Mouse (Mus musculus) heart, adult 8-10 months (tissue): ENCODE results near the gene Scrn2. TPM values are rescaled to one million over a fixed set of nuclear protein-coding genes. Genes with fewer than 3 reads are reported as not detected.
A peak's percentile ranks its signal among the peaks of the same experiment; 100 is the strongest.

Source experiments
- DNase-seq: peaks from one replicate; pipeline ENCODE4 v3.0.0; 2022; ENCODE audit warnings: low spot score
- total RNA-seq, 4 experiments: library from RNA; stranded (reverse); gene quantifications; 2 replicates each; pipeline ENCODE4 v1.2.4; 2022

Scrn2 gene
- total RNA-seq = 10 to 100 TPM; 13.6 to 18.0 (median 15.4) TPM

DNA sequence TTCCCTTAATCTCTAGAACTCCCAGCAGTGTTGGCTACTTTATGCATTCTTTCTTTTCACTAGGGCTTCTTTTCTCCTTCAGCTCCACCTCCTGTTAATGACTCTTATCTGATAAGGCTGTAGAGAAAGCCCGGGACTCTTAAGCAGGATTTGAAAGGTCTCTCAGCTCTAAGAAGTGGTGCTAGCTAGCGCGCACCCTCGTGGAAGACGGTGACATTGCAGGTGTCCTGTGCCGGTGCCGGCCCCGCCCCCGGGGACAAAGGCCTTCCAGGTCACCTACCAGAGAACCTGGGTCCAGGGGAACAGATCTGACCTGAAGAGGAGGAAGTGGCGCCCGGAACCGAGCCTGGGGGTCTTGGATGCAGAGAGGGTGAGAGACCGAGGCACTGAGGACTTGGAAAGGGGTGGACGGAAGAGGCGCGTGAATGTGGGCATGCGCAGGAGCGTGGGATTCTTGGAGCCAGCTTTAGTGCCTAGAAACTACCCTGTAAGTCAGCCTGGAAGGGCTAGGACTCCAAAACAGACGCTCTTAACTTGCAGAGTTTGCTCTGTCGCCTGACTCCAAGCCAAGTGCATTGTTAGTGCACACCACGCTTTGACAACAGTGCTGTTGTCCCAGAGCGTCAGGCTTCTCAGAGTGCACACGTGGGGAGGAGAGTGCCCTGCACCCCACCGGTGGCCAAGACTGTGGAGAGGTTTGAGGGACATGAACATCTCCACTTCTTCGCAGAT lies at the start of gene Scrn2:
Gene Scrn2, plus strand, starts transcription at position 253 of the 732 bp plus-strand sequence.
- DNase-seq = peak; percentile 88

DNA sequence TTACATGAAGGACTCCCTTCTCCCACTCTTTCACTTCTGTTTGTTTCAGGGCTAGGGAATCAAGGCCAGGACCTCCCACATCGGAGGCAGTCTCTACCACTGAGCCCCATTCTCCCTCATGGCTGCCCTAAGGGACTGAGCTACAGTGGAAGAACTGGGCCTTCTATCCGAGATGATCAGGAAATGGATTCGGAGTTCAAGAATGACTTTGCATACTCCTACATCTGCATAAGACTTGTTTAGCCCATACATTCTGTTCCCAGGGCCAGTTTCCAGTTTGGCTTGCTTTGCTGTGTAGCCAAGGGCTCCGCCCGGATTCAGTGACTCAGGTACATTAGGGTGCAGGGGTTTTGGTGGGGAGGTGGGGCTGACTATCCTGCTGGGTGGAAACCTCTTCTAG lies 49.7 kb upstream of the Scrn2 start:
- DNase-seq = no peak

DNA sequence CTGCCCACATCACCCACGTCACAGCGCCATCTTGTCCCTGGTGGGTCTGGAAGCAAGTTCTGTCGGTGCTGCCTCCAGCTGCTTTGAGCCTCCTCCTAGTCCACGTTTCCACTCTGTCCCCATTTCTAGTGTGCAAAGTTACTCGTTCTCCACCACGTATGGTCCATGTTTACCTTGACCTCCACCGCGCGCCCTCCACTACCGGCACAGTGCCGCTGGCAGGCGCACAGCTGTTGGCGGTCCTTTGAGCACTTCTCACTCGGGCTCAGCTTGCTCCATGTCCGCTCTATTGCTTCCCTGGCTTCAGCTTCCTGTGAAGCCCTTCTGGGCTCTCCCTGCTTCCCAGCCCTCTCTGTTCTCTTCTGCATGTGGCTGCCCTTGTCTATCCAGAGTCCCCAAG lies 48.3 kb upstream of the Scrn2 start:
- no peak for DNase-seq

DNA sequence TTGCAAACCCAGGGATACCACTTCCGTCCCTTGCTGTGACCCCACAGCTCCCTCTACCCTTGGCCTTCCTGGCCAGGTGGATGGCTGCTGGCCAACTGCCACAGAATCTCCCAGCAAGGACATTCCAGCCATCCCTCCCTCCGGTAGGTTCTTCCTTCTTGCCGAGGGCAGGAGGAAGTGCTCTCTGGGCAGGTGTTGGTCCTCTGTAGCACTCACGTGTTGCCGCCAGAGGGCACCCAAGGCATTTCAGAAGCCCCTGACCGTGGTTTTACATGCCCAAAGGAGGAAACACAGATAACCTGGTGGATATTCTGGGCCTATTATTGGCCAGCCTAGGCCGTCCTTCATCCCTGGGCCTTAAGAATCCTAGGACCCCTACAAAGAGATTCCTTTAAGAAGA lies 47.4 kb upstream of the Scrn2 start:
- peak; percentile 81 for DNase-seq

DNA sequence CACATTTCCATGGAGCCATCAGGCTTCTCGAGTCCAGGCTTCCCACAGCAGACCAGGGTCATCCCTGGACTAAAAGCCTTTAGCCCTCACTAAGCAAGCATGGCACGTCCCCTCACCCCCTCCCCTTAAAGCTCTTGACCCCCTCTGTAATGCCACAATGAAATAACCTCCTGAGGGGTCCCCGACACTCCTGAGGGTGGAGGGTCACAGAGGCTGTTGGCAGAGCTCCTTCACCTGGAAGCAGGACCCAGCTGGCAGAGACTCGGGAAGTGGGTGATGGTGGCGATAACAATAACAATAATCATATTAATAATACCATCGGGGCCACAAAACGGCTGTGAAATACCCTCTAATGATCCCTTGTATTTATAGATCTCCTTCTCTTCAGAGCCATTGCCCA lies 46.9 kb upstream of the Scrn2 start, which contains the start of gene Sp2:
Gene Sp2, minus strand, starts transcription at position 101 of the 400 bp plus-strand sequence.
- no peak for DNase-seq

DNA sequence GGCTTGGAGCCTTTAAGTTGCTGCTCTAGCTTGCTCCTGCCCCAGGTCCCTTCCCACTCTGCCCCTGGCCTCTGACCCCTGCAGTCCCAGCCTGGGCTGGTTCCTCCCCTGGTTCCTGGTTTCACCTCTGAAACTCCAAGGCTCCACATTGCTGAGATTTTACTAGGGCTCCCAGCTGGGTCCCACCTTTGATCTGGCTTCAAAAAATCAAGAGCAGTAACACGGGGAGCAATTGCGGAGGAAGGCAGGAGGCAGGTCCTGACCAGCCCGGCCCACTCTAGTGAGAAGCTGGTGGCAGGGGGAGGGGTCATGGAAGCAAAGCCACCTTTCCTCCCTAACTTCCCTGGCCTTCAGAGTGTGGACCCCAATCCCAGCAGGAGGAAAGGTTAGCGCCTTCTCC lies 44.8 kb upstream of the Scrn2 start:
- DNase-seq = no peak

DNA sequence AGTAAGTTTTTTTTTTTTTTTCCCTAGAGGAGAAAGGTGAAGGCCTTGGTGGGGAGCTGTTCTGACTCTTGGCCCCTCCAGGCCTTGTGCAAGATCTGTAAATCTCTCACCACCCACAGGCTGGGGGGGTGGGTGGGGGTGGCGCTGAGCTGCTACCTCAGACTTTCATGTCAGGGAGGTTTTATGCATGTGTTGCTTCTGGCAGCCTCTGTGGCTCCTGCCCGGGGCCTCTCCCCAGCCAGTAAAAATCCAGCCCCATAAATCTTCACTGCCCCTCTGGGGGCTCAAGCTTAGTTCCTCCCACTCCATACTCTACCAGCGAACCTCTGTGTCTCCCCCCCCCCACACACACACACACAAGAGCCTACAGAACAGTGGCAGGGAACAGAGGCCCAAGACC lies 43.3 kb upstream of the Scrn2 start:
- DNase-seq = no peak

DNA sequence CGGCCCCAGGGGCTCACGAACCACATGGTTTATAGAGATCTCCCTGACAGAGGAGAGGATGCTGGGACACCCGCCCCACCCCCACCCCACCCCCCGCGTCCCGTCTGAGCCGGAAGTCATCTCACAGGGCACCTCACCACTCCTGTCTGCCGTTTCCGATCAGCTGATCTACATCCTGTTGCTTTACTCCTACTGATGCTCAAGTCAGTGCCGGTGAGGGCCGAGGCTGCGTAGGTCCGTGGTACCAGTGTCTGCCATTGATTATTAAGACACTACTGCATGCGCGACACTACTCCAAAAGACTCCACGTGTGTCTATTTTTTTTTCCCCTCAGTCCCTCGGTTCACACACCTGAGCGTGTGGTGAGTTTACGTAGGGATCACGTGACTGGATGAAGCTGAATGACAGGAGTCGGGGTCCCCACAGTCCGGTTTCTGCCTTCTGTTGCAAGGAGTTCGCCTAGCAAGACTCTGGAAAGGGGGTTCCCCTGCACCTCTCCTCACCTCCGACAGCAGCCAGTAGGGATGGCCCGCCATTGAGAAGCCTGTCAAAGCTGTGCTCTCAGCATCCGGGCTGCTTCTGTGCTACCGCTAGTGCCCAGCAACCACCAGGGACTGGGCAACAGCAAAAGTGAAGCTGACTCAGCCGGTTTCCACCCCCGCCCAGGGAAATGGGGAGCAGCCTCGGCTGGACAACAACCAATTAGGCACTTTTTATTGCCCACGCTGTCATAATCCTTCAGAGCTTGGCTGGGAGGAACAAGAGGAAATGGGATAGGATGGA lies 41.7 kb upstream of the Scrn2 start:
- no peak for DNase-seq

DNA sequence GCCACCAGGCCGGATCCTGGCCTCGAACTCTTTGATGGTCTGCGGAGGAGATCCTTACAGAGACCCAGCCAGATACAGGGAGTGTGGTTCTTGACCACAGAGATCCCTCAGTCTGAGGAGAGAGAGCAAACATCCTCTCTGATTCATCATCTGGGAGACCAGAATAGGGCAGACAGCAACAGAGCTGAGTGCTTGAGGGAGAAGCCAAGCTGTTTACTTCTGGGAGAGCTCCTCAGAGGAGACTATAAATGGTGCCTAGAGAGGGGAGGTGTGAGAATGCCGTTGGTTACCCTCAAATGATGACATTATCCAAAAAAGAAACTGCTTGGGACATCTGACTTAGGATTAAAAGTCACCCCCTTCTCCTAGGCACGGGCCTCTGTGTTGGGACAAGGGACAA lies 38.2 kb upstream of the Scrn2 start:
- DNase-seq = no peak

DNA sequence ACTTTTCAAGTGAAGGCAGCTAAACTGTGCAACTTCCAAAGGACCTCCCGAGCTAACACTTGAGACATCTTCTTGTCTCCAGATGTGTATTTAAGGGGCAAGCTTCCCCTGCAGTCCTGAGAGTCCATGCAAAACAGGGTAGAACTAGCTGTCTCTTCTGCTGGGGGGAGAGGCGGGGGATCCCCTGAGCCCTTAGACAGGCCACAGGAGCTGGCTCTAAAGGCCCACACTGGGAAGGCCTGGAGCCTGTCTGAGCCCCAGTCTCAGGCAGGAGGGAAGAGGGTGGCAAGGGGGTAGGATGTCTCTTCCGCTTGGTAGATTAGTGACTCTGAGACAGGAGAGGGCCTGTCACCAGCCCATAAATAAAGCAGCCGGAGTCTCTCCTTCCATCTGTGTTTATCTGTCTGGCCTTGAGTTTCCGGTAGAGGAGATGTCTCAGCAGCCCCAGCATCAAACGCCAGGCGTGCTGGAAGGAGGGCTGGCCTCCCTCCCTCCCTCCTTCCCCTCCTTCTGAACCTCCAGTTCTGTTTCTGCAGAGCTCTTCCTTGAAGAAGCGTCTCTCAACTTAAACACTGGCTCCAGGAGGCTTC lies 36.9 kb upstream of the Scrn2 start:
- no peak for DNase-seq

DNA sequence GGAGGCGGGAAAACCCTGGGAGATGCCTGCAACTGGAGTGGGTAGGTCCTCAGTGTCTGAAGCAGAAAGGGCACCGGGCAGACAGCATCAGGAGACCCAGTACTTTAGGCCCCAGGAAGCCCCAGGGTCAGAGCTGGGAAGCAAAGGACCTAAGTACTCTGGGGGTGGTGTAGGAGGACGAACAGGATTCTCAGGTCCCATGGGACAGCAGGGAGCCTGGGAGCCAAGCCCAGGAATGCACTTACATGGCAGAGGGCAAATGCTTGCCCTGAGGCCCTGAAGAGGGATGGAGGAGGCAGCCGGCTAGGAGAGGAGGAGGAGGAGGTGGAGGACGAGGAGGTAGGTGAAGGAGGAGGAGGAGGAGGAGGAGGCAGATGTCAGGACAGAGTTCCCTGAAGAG lies 34.7 kb upstream of the Scrn2 start:
- no peak for DNase-seq

DNA sequence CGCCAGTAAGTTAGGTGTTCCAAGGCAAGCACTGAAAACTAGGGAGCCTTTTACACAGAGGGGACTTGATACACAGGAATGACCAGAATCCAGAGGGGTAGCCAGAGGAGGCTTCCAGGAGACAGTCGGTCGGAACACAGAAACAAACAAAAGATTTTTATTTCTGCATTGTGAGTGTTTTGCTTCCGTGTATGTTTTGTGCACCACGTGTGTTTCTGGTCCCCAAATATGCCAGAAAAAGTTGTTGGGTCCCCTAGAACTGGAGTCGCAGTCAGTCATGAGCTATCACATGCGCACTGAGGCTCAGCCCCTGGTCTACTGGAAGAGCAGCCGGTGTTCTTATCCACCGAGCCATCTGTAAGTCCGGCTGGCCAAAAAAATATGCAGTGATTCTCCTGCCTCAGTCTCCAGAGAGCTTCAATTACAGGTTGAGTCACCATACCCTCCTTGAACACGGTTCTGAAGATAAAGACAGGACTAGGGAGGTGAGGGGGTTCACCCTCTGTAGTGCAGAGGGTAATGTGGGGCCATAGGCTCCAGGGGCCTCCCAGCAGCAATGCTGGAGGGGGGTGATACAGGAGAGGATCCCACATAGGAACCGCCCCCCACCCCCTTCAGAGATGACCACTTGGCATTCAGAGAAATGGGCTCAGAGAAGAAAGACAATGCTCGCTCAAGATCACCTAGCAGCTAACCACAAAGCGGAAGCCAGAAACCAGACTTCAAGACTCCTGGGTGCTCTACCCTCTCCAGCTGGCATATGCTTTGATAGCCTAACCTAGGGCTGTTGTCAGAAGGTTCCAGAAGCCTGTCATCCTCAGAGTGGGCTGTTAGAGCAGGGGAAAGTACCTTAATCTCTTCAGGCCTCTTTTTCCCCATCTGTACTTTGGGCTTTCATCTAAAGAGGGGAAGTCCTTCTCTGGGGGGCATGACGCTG lies 33.6 kb upstream of the Scrn2 start:
- no peak for DNase-seq

DNA sequence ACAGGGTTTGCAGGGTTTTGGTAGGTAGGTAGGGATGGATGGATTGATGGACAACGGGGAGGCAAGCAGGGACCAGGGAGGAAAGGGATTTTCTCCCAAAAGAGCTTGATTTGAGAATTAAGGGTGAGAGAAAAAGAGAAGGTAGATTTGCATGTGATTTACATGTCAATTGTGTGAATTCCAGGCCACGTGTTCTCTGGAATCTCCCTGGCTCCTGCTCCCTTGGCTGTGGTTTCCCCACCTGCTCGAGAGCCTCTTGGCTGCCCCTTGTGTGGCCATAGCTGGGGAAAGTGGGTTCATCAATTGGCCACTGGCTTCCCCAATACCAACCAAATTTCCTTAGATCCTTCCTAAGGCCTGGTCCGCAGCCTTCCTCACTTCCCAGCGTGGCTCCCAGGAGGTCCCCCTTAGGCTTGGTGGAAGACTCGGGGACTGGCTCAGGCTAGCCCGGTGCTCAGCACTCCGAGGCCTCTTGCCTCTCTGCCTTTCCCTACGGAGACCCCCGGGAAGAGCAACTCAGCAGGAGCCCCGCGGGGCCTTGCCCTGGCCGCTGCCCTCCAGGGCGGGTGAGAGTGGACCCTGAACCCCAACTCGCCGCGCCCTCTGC lies 32.9 kb upstream of the Scrn2 start:
- DNase-seq = no peak

DNA sequence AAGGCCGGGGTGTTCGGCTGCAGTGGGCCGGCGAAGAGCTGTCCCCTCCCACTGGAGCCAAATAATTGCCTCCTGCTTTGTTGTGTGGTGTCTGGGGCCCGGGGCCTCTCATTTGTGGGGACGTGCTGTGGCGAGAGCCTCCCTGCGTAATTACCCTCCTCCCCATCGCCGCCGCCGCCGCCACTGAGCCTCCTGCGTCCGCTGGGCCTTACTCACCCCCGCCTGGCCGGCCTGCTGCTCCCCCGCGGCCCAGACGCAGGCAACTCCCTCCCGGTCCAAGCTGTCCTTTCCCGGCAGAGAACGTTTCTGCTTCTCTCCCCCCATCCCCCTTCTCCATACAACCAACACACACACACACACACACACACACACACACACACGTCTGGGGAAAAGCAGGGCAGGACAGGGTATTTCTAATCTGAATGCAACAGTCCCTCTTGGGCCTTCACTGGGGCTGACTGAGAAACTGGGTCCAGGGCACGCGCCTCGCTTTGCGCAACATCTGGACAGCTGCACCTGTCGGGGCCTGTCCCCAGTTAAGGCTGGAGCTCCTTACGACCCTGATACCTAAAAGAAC lies 32.3 kb upstream of the Scrn2 start:
- DNase-seq = no peak

DNA sequence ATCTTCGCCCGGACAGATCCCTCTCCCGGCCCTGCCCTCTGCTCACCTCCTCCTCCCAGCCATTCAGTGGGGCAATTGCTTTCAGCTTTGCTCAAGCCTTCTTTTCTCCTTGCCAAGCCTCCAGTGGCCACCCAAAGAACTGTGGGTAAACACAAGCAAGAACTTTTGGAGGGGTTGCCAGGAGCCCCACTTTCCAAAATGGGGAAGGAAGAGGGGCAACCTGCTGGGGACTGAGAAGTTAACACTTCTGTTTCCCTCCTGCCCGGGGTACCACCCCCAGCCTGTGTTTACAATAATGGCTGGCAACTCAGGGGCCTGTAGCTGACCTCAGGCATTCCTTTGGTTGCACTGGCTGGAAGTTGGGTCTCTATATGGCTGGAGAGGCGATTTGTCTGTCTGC lies 26.6 kb upstream of the Scrn2 start:
- DNase-seq = no peak

DNA sequence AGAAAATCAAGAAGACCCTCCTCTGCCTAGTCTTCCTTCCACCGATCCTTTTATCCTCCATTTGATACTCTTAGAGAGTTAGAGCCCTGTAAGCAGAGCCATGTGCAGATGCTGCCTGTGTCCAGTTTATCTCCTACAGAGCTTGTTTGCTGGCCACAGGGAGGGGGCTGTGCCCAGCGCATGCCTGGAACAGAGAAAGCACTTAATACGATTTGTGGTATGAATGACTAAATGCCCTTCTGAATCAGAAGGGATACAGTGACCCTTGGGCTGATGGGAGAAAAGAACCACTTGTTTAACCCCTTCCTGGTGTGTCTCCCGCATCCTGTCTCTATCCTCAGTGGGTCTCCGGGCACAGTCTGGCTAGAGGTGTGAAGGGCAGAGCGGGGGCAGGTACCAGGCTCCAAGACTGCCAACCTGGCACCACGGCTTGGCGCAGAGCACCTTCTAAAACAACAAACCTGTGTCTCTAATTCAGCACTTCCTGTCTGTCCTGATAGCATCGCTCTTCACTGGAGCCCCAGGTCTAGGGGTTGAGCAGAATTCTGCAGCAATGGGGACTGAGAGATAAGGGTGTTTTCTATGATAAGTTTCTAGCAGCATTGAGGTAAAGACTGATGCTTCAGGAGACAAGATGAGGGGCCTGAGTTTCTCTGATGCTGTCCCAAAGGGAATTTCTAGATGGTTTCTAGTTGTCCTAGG lies 22.5 kb upstream of the Scrn2 start:
- no peak for DNase-seq

DNA sequence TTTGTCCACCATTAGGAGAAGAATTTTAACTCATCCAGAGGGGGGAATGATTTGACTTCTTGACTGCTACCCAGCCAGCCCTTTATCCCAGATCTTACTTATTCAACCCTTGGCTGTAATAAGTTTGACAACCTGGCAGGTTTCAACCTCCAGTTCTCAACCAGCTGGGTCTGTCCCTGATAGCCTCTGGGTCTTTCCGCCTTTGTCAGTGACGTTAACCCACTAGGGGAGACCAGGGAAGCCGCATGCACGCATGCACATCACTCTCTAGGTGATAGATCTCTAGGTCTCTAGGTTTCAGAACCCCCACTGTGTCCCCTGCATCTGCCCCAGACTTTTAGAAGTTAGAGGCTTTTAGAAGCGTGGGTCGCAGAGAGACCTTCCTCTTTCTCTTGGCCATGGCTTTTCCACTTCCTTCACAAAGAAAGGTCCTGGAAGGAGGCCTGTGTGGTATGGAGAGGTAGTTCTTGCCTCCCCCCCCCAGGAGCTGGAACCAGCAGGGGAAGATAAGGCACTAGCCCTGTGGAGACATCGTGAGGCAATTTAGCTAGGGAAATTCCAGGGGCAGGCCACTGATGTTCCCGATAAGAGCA lies 20.4 kb upstream of the Scrn2 start:
- DNase-seq = no peak

DNA sequence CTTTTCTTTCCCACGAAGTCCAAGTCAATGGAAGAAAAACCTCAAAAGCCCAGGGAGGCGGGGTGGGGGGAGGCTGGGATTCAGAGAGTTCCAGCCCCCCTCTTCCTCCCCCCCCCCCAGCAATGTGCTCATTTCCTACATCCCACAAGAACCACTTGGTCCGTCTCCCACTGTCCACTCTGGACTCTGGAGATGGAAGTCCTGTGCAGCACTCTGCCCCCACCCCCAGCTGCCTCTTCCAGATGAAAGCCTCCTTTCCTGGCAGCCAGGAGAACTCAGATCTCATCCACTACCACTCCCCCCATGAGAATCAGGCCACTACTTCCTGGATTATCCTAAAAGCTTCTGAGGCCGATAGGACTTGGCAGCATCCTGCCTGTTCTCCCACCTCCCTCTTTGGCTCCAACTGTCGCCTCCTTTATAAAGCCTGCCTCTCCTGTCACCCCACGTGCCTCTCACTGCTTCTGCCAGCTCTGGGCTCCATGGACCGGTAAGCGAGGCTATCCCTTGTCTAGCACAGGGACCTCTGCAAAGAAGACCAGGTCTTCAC lies 16.5 kb upstream of the Scrn2 start, which contains the start of gene Sp6:
Gene Sp6, plus strand, starts transcription at position 274 of the 550 bp plus-strand sequence.
- DNase-seq = no peak
